Mouse (Mus musculus): ENCODE data around the gene Mgst3. TPM values are rescaled to one million over a fixed set of nuclear protein-coding genes. Genes with fewer than 3 reads are reported as not detected.
A peak's percentile ranks its signal among the peaks of the same experiment; 100 is the strongest.

Gene Mgst3
- total and polyA plus RNA-seq, 3 experiments = 1.4 TPM; not detected in 2

DNA sequence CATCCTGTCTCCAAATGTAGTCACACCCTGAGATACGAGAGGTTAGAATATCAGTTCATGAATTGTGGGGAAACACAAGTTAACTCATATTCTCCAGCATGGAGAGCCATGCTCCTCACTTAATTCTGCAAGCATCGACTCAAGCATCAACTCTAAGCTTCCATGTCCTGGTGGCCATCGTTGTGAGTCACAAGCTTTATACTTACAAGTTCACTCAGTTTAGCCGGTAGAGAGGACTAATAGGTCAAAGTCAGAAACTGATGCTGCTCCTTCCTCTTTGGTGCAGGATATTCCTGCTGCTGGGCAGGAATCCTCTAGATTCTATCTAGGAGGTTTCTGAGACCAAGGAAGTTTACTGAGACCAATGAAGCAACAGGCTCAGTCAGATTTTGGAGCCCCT is 11.6 kb upstream of the Mgst3 start:
- Histone ChIP-seq H3K27ac (ENCODE audit: insufficient read depth, low read depth) (no peak overlapping the region), H3K9me3 (replicated peaks; ENCODE audit: low read length) (peaks cover 3% of the 10 kb centered on the region), H3K4me3 (replicated peaks in 1 of 3; ENCODE audit: low read depth in 2 of 3, low read length in 2 of 3, poor library complexity in 1 of 3) (no peak overlapping the region), H3K27me3 (replicated peaks) (peaks cover 85% of the 10 kb centered on the region), H3K4me1 (ENCODE audit: control insufficient read depth in 1 of 2, insufficient read depth in 2 of 2) (peaks cover 3 to 6% of the 10 kb centered on the region in 2 experiments; a peak in 2 of 4 replicates), H3K36me3 (replicated peaks in 1 of 2; ENCODE audit: control insufficient read depth in 1 of 2, insufficient read depth in 1 of 2, low read length in 1 of 2) (no peaks in the 10 kb centered on the region), H3K9ac (ENCODE audit: insufficient read depth, low read depth) (no peak overlapping the region), H3K4me2 (ENCODE audit: insufficient read depth, low read depth, poor library complexity, severe bottlenecking) (no peak overlapping the region), H3K79me2 (replicated peaks; ENCODE audit: control insufficient read depth, extremely low read depth, insufficient read depth, poor library complexity, severe bottlenecking) (no peaks in the 10 kb centered on the region)
- dilution Hi-C loops (cut with MboI; ENCODE audit: extremely low pct_ligation_motif_present, extremely low pct_unique_long_range_greater_than_20kb, low sequenced_read_pairs) = loop anchor here (25.0 kb wide), 1 partner anchor 232 kb away; no protein-coding TSS in a partner anchor
- no peak for DNase-seq (ENCODE audit: extremely low read depth)
- TF ChIP-seq MYC (IDR thresholded peaks at IDR 0.05; ENCODE audit: low read depth, low read length) = no peak
- no peak for TF ChIP-seq EP300 (IDR thresholded peaks at IDR 0.05; ENCODE audit: low read length)
- TF ChIP-seq TCF12 (IDR thresholded peaks at IDR 0.05; ENCODE audit: low read depth, low read length) = no peak
- TF ChIP-seq IRF4 (IDR thresholded peaks at IDR 0.05; ENCODE audit: low read depth, low read length) = no peak
- TF ChIP-seq E2F4 (IDR thresholded peaks at IDR 0.05; ENCODE audit: insufficient replicate concordance, low read depth, low read length) = no peak
- no peak for TF ChIP-seq JUN (IDR thresholded peaks at IDR 0.05; ENCODE audit: insufficient read depth, low read depth, low read length)
- TF ChIP-seq RAD21 (IDR thresholded peaks at IDR 0.05; ENCODE audit: low read depth, low read length) = no peak
- TF ChIP-seq UBTF (IDR thresholded peaks at IDR 0.05; ENCODE audit: low read depth, low read length) = no peak
- no peak for TF ChIP-seq ZMIZ1 (IDR thresholded peaks at IDR 0.05; ENCODE audit: low read depth, low read length)
- TF ChIP-seq BHLHE40 (IDR thresholded peaks at IDR 0.05; ENCODE audit: low read depth, low read length) = no peak
- TF ChIP-seq ELF1 (IDR thresholded peaks at IDR 0.05; ENCODE audit: low read depth, low read length) = no peak
- no peak for TF ChIP-seq SMC3 (IDR thresholded peaks at IDR 0.05; ENCODE audit: low read depth, low read length)
- no peak for TF ChIP-seq ZNF384 (IDR thresholded peaks at IDR 0.05; ENCODE audit: low read depth, low read length)
- no peak for TF ChIP-seq KAT2A (IDR thresholded peaks at IDR 0.05; ENCODE audit: insufficient replicate concordance, low read length)
- no peak for TF ChIP-seq USF1 (IDR thresholded peaks at IDR 0.05; ENCODE audit: low read depth, low read length)
- no peak for TF ChIP-seq ETS1 (conservative IDR thresholded peaks at IDR 0.05; ENCODE audit: low read depth, low read length)
- TF ChIP-seq HCFC1 (IDR thresholded peaks at IDR 0.05; ENCODE audit: low read depth, low read length) = no peak
- TF ChIP-seq MXI1 (IDR thresholded peaks at IDR 0.05; ENCODE audit: low read depth, low read length) = no peak
- in situ Hi-C loops (cut with MboI; ENCODE audit: low pct_ligation_motif_present, low pct_unique_long_range_greater_than_20kb, low sequenced_read_pairs) = no loop called here

DNA sequence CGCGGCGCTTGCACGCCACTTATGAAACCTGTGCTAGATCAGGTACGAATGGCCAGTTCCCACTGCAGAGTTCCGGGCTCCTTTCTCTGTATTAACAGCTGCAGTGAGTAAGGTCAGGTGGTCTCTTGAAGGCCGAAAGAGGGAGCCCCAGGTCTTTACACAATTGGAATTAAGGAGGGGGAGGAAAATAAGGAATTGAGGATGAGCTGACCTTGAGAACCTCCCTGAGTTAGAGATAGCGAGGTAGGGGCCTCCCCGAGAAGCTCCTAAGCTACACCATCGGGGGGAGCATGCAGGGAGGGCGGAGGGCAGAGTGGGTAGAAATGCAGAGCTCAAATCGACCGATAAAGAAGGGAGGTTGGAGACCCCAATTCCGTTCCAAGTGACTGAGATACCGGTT is 360 bp downstream of the Mgst3 start:
- Histone ChIP-seq H3K4me3 (replicated peaks in 1 of 3; ENCODE audit: low read depth in 2 of 3, low read length in 2 of 3, poor library complexity in 1 of 3) (peak overlapping the region in 2 of 3 experiments; percentile 61 to 72), H3K27me3 (replicated peaks) (peaks cover 83% of the 10 kb centered on the region), H3K27ac (ENCODE audit: insufficient read depth, low read depth) (no peak overlapping the region), H3K9me3 (replicated peaks; ENCODE audit: low read length) (no peaks in the 10 kb centered on the region), H3K4me1 (ENCODE audit: control insufficient read depth in 1 of 2, insufficient read depth in 2 of 2) (peaks cover 0 to 16% of the 10 kb centered on the region in 2 experiments; a peak in 2 of 4 replicates), H3K36me3 (replicated peaks in 1 of 2; ENCODE audit: control insufficient read depth in 1 of 2, insufficient read depth in 1 of 2, low read length in 1 of 2) (no peaks in the 10 kb centered on the region), H3K79me2 (replicated peaks; ENCODE audit: control insufficient read depth, extremely low read depth, insufficient read depth, poor library complexity, severe bottlenecking) (no peaks in the 10 kb centered on the region), H3K4me2 (ENCODE audit: insufficient read depth, low read depth, poor library complexity, severe bottlenecking) (peak overlapping the region; percentile 96), H3K9ac (ENCODE audit: insufficient read depth, low read depth) (no peak overlapping the region)
- no peak for DNase-seq (ENCODE audit: extremely low read depth)
- in situ Hi-C loops (cut with MboI; ENCODE audit: low pct_ligation_motif_present, low pct_unique_long_range_greater_than_20kb, low sequenced_read_pairs) = no loop called here
- dilution Hi-C loops (cut with MboI; ENCODE audit: extremely low pct_ligation_motif_present, extremely low pct_unique_long_range_greater_than_20kb, low sequenced_read_pairs) = no loop called here
- TF ChIP-seq BHLHE40 (IDR thresholded peaks at IDR 0.05; ENCODE audit: low read depth, low read length) (no peak), SIN3A (IDR thresholded peaks at IDR 0.05; ENCODE audit: low read length) (0 out of 2 replicates have a peak, but pooled peaks have one; percentile 7)

Data from CH12.LX (cell line).